Mouse (Mus musculus): ENCODE measurements around the gene Uimc1. TPM values are rescaled to one million over a fixed set of nuclear protein-coding genes. Genes with fewer than 3 reads are reported as not detected.
A peak's percentile ranks its signal among the peaks of the same experiment; 100 is the strongest.

Gene Uimc1
- total RNA-seq, 2 experiments from 2014 or later, result 22.6 to 27.5 TPM

DNA sequence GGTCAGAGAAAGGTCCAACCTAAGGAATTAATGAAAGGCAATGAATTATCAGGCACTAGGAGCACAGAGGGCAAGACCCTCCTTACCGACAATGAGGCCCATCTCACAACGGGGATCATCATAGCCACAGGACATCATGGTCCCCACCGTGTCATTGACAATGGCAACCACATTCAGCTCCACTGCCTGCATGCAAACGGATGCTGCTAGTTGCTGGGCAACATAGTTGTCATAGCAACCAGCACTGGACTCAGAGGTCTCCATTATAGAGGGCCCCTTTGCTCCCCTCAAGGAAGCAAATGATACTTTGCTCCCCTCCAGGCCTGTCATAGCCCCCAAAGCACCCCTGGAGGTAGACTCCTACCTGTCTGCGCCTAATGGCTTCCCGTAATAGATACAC, 91.5 kb downstream of the Uimc1 start:
- no peak for TF ChIP-seq CTCF (IDR thresholded peaks at IDR 0.05)
- Histone ChIP-seq H3K27ac (no peak overlapping the region), H3K4me3 (no peak overlapping the region)
- intact Hi-C loops (cut with DNase I), result no loop called here
- DNase-seq (ENCODE audit: extremely low spot score in 1 of 2, low spot score in 2 of 2), result no peak

DNA sequence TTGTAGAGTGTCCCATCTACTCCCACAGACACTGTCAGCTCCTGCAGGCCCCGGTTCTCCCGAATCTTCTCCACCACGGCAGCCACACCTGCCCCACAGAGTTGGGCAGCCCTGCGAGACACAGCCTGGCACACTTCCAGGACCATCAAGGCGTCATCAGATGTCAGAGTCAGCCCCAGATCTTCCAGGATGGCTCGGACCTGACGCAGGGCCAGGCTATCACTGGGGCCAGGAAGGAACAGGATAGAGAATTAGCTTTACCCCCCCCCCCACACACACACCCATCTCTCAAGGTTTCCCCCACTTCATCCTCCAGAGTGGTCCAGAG, 93.7 kb downstream of the Uimc1 start:
- no peak overlapping the region for H3K4me3 ChIP-seq
- intact Hi-C loops (cut with DNase I), result no loop called here
- TF ChIP-seq CTCF (IDR thresholded peaks at IDR 0.05), result no peak
- DNase-seq (ENCODE audit: extremely low spot score in 1 of 2, low spot score in 2 of 2), result no peak
- H3K27ac ChIP-seq, result no peak overlapping the region

GRCm38 (mm10) chr13:55005691-55006414, 94.2 kb downstream of the Uimc1 start:
- intact Hi-C loops (cut with DNase I), result no loop called here
- no peak overlapping the region for H3K4me3 ChIP-seq
- no peak for TF ChIP-seq CTCF (IDR thresholded peaks at IDR 0.05)
- peak in 1 of 2 experiments; percentile 59 for DNase-seq (ENCODE audit: extremely low spot score in 1 of 2, low spot score in 2 of 2)
- no peak overlapping the region for H3K27ac ChIP-seq

GRCm38 (mm10) chr13:55004646-55005045, 95.5 kb downstream of the Uimc1 start:
- H3K4me3 ChIP-seq, result no peak overlapping the region
- DNase-seq (ENCODE audit: extremely low spot score in 1 of 2, low spot score in 2 of 2), result no peak
- H3K27ac ChIP-seq, result no peak overlapping the region
- intact Hi-C loops (cut with DNase I), result loop anchor here (5.0 kb wide), 1 partner anchor 207 kb away; no protein-coding TSS in a partner anchor
- TF ChIP-seq CTCF (IDR thresholded peaks at IDR 0.05), result no peak; the same call in none of the 2 replicates

DNA sequence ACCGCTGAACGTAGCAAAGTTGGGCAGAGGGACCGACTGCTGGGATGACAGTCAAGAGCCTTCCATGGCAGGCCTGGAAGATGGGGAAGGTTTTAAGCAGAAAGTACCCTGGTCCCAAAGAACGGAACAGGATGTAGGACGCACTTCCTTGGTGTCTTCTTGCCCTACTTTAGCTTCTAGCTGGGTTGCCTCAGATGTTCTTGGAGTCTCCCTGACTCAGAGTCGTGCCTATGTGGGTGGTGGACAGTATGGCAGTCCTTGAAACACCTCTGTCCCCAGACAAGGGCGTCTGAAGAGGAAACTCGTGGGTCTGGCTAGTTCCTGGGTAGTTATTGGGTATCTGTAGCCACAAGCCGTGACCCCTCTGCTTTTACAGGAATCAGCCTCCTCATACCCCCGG, 98.0 kb downstream of the Uimc1 start:
- TF ChIP-seq CTCF (IDR thresholded peaks at IDR 0.05), result no peak
- intact Hi-C loops (cut with DNase I), result loop anchor here (5.0 kb wide), 1 partner anchor 205 kb away; no protein-coding TSS in a partner anchor
- Histone ChIP-seq H3K4me3 (no peak overlapping the region), H3K27ac (no peak overlapping the region)
- DNase-seq (ENCODE audit: extremely low spot score in 1 of 2, low spot score in 2 of 2), result peak in 1 of 2 experiments; percentile 43

- DNase-seq (ENCODE audit: extremely low spot score in 1 of 2, low spot score in 2 of 2), result peak; percentile 36 to 60
- Histone ChIP-seq H3K4me3 (no peak overlapping the region), H3K27ac (peak overlapping the region; percentile 64; the same call in 1 of the 2 replicates)
- TF ChIP-seq CTCF (IDR thresholded peaks at IDR 0.05), result no peak; the same call in 1 of the 2 replicates
- intact Hi-C loops (cut with DNase I), result loop anchor here (2.0 to 5.0 kb wide), 3 partner anchors 42 to 203 kb away; no protein-coding TSS in a partner anchor
Observed at GRCm38 (mm10) chr13:55000433-55000832, 99.7 kb downstream of the Uimc1 start.

- DNase-seq (ENCODE audit: extremely low spot score in 1 of 2, low spot score in 2 of 2), result no peak
- no peak for TF ChIP-seq CTCF (IDR thresholded peaks at IDR 0.05)
- no peak overlapping the region for H3K4me3 ChIP-seq
- intact Hi-C loops (cut with DNase I), result no loop called here
- H3K27ac ChIP-seq, result no peak overlapping the region
Observed at GRCm38 (mm10) chr13:54997568-54997967, 102.5 kb downstream of the Uimc1 start.

- Histone ChIP-seq H3K27ac (no peak overlapping the region), H3K4me3 (no peak overlapping the region)
- intact Hi-C loops (cut with DNase I), result no loop called here
- TF ChIP-seq CTCF (IDR thresholded peaks at IDR 0.05), result no peak
- DNase-seq (ENCODE audit: extremely low spot score in 1 of 2, low spot score in 2 of 2), result no peak
Observed at GRCm38 (mm10) chr13:54995161-54995560, 104.9 kb downstream of the Uimc1 start.

GRCm38 (mm10) chr13:54994576-54994975, 105.5 kb downstream of the Uimc1 start:
- intact Hi-C loops (cut with DNase I), result no loop called here
- no peak overlapping the region for H3K4me3 ChIP-seq
- DNase-seq (ENCODE audit: extremely low spot score in 1 of 2, low spot score in 2 of 2), result no peak
- no peak for TF ChIP-seq CTCF (IDR thresholded peaks at IDR 0.05)
- H3K27ac ChIP-seq, result no peak overlapping the region

- DNase-seq (ENCODE audit: extremely low spot score in 1 of 2, low spot score in 2 of 2), result no peak
- no peak for TF ChIP-seq CTCF (IDR thresholded peaks at IDR 0.05)
- intact Hi-C loops (cut with DNase I), result no loop called here
Observed at GRCm38 (mm10) chr13:54992215-54992614, 107.9 kb downstream of the Uimc1 start.

GRCm38 (mm10) chr13:54988181-54988760, 111.8 kb downstream of the Uimc1 start:
- no peak for TF ChIP-seq CTCF (IDR thresholded peaks at IDR 0.05)
- intact Hi-C loops (cut with DNase I), result no loop called here
- no peak overlapping the region for H3K4me3 ChIP-seq
- DNase-seq (ENCODE audit: extremely low spot score in 1 of 2, low spot score in 2 of 2), result no peak
- H3K27ac ChIP-seq, result no peak overlapping the region

More at GRCm38 (mm10) chr13:54992215-54992614, 107.9 kb downstream of the Uimc1 start:
- no peak overlapping the region for H3K27ac ChIP-seq
- no peak overlapping the region for H3K4me3 ChIP-seq

DNA sequence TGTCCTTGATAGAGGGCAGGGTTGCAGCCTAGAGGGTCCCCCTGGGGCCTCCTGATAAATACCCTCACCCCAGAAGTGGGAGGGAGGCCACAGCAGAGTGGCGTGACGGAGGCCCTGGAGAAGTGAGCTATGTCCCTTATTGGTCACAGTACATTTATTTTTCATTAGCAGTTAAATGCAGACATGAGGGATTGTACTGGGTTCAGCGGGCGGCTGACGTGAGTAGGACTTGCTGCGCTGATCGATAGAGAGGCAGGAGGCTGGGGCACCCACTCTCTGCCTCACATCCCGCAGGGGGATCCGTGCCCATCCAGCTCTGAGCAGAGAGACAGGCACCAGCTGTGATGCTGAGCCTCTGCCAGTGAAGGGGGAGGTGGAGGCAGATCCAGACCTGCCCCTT, 112.7 kb downstream of the Uimc1 start:
- Histone ChIP-seq H3K27ac (no peak overlapping the region), H3K4me3 (no peak overlapping the region)
- no peak for DNase-seq (ENCODE audit: extremely low spot score in 1 of 2, low spot score in 2 of 2)
- no peak for TF ChIP-seq CTCF (IDR thresholded peaks at IDR 0.05)
- intact Hi-C loops (cut with DNase I), result no loop called here

All from left cerebral cortex, adult 2 months (tissue).